Mouse (Mus musculus) heart, postnatal 0 days (tissue): ENCODE data around the gene 5330417C22Rik.

ENCODE experiments used
- CTCF ChIP-seq: IDR thresholded peaks from 2 replicates; pipeline ENCODE4 v1.5.1; 2016; ENCODE audit warnings: antibody characterized with exemption, control low read depth, low read depth
- EP300 ChIP-seq: IDR thresholded peaks from 2 replicates; pipeline ENCODE4 v1.6.1; 2016; ENCODE audit warnings: antibody characterized with exemption, low read depth

DNA sequence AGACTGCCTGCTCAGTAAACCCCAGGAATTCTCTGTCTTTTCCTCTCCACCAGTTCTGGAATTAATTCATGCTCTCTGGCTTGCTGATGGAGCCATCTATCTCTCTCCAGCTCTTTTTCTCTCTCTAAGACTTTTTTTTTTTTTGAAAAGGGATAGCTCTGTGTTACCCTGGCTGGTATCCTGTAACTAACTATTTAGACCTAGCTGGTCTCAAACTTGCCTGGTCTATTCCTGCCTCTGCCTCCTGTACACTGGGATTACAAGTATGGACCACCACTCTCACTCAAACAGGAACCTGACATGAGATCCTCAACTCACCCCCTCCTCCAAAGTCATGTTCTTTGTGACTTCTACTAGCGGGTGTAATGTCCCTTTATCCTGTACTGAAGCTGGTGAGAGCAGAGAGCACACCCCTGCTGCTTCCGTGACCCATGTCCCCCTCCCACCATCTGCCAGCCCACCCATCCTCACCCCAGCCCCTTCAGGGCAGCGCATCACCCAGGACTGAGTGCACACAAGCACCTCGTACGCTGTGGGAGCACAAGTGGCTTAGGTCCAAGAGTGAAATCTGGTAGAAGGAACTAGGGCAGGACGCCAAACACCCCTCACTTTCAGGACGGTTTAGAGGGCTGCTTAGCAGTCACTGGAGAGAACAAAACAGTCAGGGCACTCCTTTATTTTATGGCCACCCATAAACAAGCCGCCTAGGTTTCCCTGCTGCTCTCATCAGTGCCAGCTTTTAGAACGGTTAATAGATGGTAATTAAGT, 25.4 kb downstream of the 5330417C22Rik start:
- no peak for TF ChIP-seq EP300
- no peak for TF ChIP-seq CTCF
